Mouse (Mus musculus) CH12.LX (cell line): ENCODE measurements around the gene Nudt19. TPM values are rescaled to one million over a fixed set of nuclear protein-coding genes. Genes with fewer than 3 reads are reported as not detected.

Experiments
- DNase-seq: peaks from one replicate; pipeline ENCODE4 v3.0.0-alpha.2; 2013; ENCODE audit errors: extremely low read depth
- H3K27ac ChIP-seq: 2 replicates; pipeline ENCODE4 v1.5.1; 2012; ENCODE audit warnings: low read depth, mild to moderate bottlenecking, control low read depth, moderate library complexity; ENCODE audit not compliant: insufficient read depth
- H3K27me3 ChIP-seq: replicated peaks from 2 replicates; pipeline ENCODE3; 2012; ENCODE audit warnings: inconsistent platforms
- H3K36me3 ChIP-seq, 2 experiments: replicated peaks in 1 of 2; 2 replicates each; pipeline versions ENCODE3 to v1.6.1; 2012; ENCODE audit warnings: inconsistent platforms in 1 of 2, low read length in 1 of 2, mild to moderate bottlenecking in 1 of 2, mixed read lengths in 1 of 2, moderate library complexity in 1 of 2; ENCODE audit not compliant: control insufficient read depth in 1 of 2, insufficient read depth in 1 of 2
- H3K4me1 ChIP-seq, 2 experiments: 2 replicates each; pipeline ENCODE4 v1.6.1; 2012; ENCODE audit warnings: inconsistent platforms in 1 of 2, moderate library complexity in 1 of 2; ENCODE audit not compliant: insufficient read depth in 2 of 2, control insufficient read depth in 1 of 2
- H3K4me2 ChIP-seq: 2 replicates; pipeline ENCODE4 v1.6.1; 2012; ENCODE audit warnings: low read depth, mild to moderate bottlenecking, control low read depth; ENCODE audit not compliant: poor library complexity, insufficient read depth, severe bottlenecking
- H3K4me3 ChIP-seq, 3 experiments: fragments of 150-350 bp in 1 of 3; sonication (generic) in 1 of 3; replicated peaks in 1 of 3; 2 replicates each; pipeline versions ENCODE3 to v1.5.1; 2011 to 2012; ENCODE audit warnings: low read depth in 2 of 3, low read length in 2 of 3, mild to moderate bottlenecking in 2 of 3, moderate library complexity in 2 of 3, control low read depth in 1 of 3, improper control_type of control experiment in 1 of 3, inconsistent platforms in 1 of 3, mixed read lengths in 1 of 3; ENCODE audit not compliant: poor library complexity in 1 of 3
- H3K79me2 ChIP-seq: replicated peaks from 2 replicates; pipeline ENCODE4 v1.6.1; 2012; ENCODE audit warnings: mild to moderate bottlenecking, moderate library complexity; ENCODE audit not compliant: control insufficient read depth, poor library complexity, insufficient read depth, severe bottlenecking; ENCODE audit errors: extremely low read depth
- H3K9ac ChIP-seq: 2 replicates; pipeline ENCODE4 v1.6.1; 2012; ENCODE audit warnings: low read depth, mild to moderate bottlenecking, control low read depth, moderate library complexity; ENCODE audit not compliant: insufficient read depth
- H3K9me3 ChIP-seq: replicated peaks from 2 replicates; pipeline ENCODE3; 2012; ENCODE audit warnings: low read length, inconsistent platforms, mixed read lengths
- CHD1 ChIP-seq: IDR thresholded peaks from 2 replicates; pipeline ENCODE4 v1.6.1; 2012; ENCODE audit warnings: low read depth, low read length, improper control_type of control experiment, inconsistent platforms
- CTCF ChIP-seq, 2 experiments: IDR thresholded peaks in 1 of 2; conservative IDR thresholded peaks in 1 of 2; 2 replicates each; pipeline ENCODE4 v1.5.1; 2011 to 2012; ENCODE audit warnings: low read depth in 2 of 2, low read length in 2 of 2, improper control_type of control experiment in 1 of 2, inconsistent platforms in 1 of 2, mild to moderate bottlenecking in 1 of 2, moderate library complexity in 1 of 2
- E2F4 ChIP-seq: IDR thresholded peaks from 2 replicates; pipeline ENCODE4 v1.6.1; 2011; ENCODE audit warnings: low read depth, low read length, improper control_type of control experiment; ENCODE audit not compliant: insufficient replicate concordance
- GABPA ChIP-seq: IDR thresholded peaks from 2 replicates; pipeline ENCODE4 v1.6.1; 2012; ENCODE audit warnings: low read depth, low read length, improper control_type of control experiment, inconsistent platforms; ENCODE audit not compliant: insufficient replicate concordance
- HCFC1 ChIP-seq: IDR thresholded peaks from 2 replicates; pipeline ENCODE4 v1.6.1; 2012; ENCODE audit warnings: low read depth, mild to moderate bottlenecking, inconsistent platforms, low read length, improper control_type of control experiment
- IRF4 ChIP-seq: IDR thresholded peaks from 2 replicates; pipeline ENCODE4 v1.6.1; 2014; ENCODE audit warnings: low read depth, mild to moderate bottlenecking, inconsistent platforms, low read length, improper control_type of control experiment
- JUN ChIP-seq: IDR thresholded peaks from 2 replicates; pipeline ENCODE4 v1.6.1; 2011; ENCODE audit warnings: low read depth, mild to moderate bottlenecking, low read length, improper control_type of control experiment, moderate library complexity; ENCODE audit not compliant: insufficient read depth
- JUND ChIP-seq: conservative IDR thresholded peaks from 2 replicates; pipeline ENCODE4 v1.6.1; 2011; ENCODE audit warnings: low read depth, low read length, improper control_type of control experiment
- KAT2A ChIP-seq: IDR thresholded peaks from 2 replicates; pipeline ENCODE4 v1.6.1; 2012; ENCODE audit warnings: low read length, improper control_type of control experiment, inconsistent platforms; ENCODE audit not compliant: insufficient replicate concordance
- MAX ChIP-seq: IDR thresholded peaks from 2 replicates; pipeline ENCODE4 v1.6.1; 2011; ENCODE audit warnings: low read length, improper control_type of control experiment
- MAZ ChIP-seq: IDR thresholded peaks from 2 replicates; pipeline ENCODE4 v1.6.1; 2012; ENCODE audit warnings: low read depth, mild to moderate bottlenecking, inconsistent platforms, low read length, improper control_type of control experiment, moderate library complexity
- MEF2A ChIP-seq: IDR thresholded peaks from 2 replicates; pipeline ENCODE4 v1.6.1; 2014; ENCODE audit warnings: low read depth, mild to moderate bottlenecking, inconsistent platforms, low read length, improper control_type of control experiment, borderline replicate concordance
- PAX5 ChIP-seq: IDR thresholded peaks from 2 replicates; pipeline ENCODE4 v1.6.1; 2012; ENCODE audit warnings: low read length, inconsistent platforms, mixed read lengths
- RAD21 ChIP-seq: IDR thresholded peaks from 2 replicates; pipeline ENCODE4 v1.6.1; 2011; ENCODE audit warnings: low read depth, mild to moderate bottlenecking, low read length, improper control_type of control experiment, moderate library complexity
- SMC3 ChIP-seq: IDR thresholded peaks from 2 replicates; pipeline ENCODE4 v1.6.1; 2011; ENCODE audit warnings: low read depth, low read length, improper control_type of control experiment
- TBP ChIP-seq: conservative IDR thresholded peaks from 2 replicates; pipeline ENCODE4 v1.6.1; 2011; ENCODE audit warnings: low read depth, low read length, improper control_type of control experiment
- TCF12 ChIP-seq: IDR thresholded peaks from 2 replicates; pipeline ENCODE4 v1.6.1; 2014; ENCODE audit warnings: low read depth, mild to moderate bottlenecking, inconsistent platforms, low read length, improper control_type of control experiment
- UBTF ChIP-seq: IDR thresholded peaks from 2 replicates; pipeline ENCODE4 v1.6.1; 2012; ENCODE audit warnings: low read depth, mild to moderate bottlenecking, inconsistent platforms, low read length, improper control_type of control experiment, moderate library complexity
- ZKSCAN1 ChIP-seq: IDR thresholded peaks from 2 replicates; pipeline ENCODE4 v1.6.1; 2012; ENCODE audit warnings: low read depth, inconsistent platforms, low read length, improper control_type of control experiment, borderline replicate concordance
- dilution Hi-C: fragments of 300-500 bp; cut with MboI; formaldehyde crosslinking; loops from 2 replicates; pipeline ENCODE4 v1.14.3; 2020; ENCODE audit warnings: low sequenced_read_pairs; ENCODE audit not compliant: extremely low pct_unique_long_range_greater_than_20kb, extremely low pct_ligation_motif_present
- in situ Hi-C: fragments of 300-500 bp; cut with MboI; formaldehyde crosslinking; loops from 3 replicates; pipeline ENCODE4 v1.14.3; 2019; ENCODE audit warnings: low sequenced_read_pairs, low pct_ligation_motif_present, low pct_unique_long_range_greater_than_20kb, mixed read lengths
- polyA plus RNA-seq: library from polyadenylated mRNA; unstranded; fragments of >175 nt; gene quantifications from 2 replicates; pipeline ENCODE4 v1.2.1, GENCODE M21; 2012; ENCODE audit warnings: low read depth; ENCODE audit not compliant: insufficient read length
- total RNA-seq, 2 experiments: library from RNA; depleted of rRNA; stranded (reverse); fragments of 300-350 nt in 1 of 2; fragments of >200 nt in 1 of 2; gene quantifications; 2 replicates each; pipeline ENCODE4 v1.2.3; 2012 to 2014

Nudt19 gene
- total and polyA plus RNA-seq, 3 experiments, result 29.8 to 130 (median 58.0) TPM

- dilution Hi-C loops, result no loop called here
- in situ Hi-C loops, result no loop called here
- Histone ChIP-seq H3K79me2 (no peaks in the 10 kb centered on the region), H3K4me2 (no peak overlapping the region), H3K27ac (no peak overlapping the region), H3K9me3 (no peaks in the 10 kb centered on the region), H3K4me1 (no peaks in the 10 kb centered on the region), H3K27me3 (peaks cover 4% of the 10 kb centered on the region), H3K9ac (no peak overlapping the region), H3K36me3 (no peaks in the 10 kb centered on the region), H3K4me3 (no peak overlapping the region)
- no peak for DNase-seq
- TF ChIP-seq TBP (no peak), CTCF (conservative IDR thresholded peaks at IDR 0.05 in 1 of 2, IDR thresholded peaks at IDR 0.05 in 1 of 2; ENCODE audit: low read depth in 2 of 2, low read length in 2 of 2) (peak in 1 of 2 experiments; percentile 49; a peak in 2 of 4 replicates), RAD21 (peak; percentile 34), JUN (no peak), SMC3 (peak; percentile 33), E2F4 (no peak), UBTF (no peak)
These were observed 54.1 kb downstream of the Nudt19 start for GRCm38 (mm10) chr7:35501995-35502394.

DNA sequence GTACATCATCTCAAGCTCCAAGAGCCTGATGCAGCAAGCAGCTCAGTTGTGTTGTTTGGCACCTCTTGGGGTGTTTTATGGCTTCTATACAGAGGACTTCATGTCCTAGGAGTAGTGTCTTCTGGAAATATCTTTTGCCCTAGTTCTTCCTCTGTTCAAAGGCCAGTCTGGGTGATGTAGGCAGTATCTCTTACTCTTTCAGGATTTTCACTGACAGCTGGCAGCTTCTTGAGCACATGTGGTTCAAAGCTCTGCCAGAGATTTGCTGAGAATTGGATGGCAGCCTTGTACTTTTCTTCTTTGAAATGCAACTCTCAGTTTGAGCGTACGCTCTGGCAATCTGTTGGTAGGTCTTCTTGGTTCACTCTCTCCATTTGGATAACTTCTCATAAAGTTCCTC, 58.6 kb downstream of the Nudt19 start:
- dilution Hi-C loops, result no loop called here
- H3K9ac ChIP-seq, result no peak overlapping the region
- no peaks in the 10 kb centered on the region for H3K79me2 ChIP-seq
- H3K36me3 ChIP-seq, result no peaks in the 10 kb centered on the region
- no peak overlapping the region for H3K27ac ChIP-seq
- peaks cover 5% of the 10 kb centered on the region for H3K27me3 ChIP-seq
- in situ Hi-C loops, result loop anchor here (10.0 kb wide), 1 partner anchor 53 kb away; the partner anchor contains the start of gene Slc7a9
- H3K4me3 ChIP-seq, result no peak overlapping the region
- H3K4me1 ChIP-seq, result no peaks in the 10 kb centered on the region
- no peak for TF ChIP-seq MAZ
- no peak for TF ChIP-seq TBP
- TF ChIP-seq CHD1, result no peak
- TF ChIP-seq IRF4, result no peak
- no peak for TF ChIP-seq GABPA
- TF ChIP-seq HCFC1, result no peak
- no peak for TF ChIP-seq TCF12
- TF ChIP-seq PAX5, result no peak
- no peak for TF ChIP-seq ZKSCAN1
- TF ChIP-seq JUN, result no peak
- no peak for TF ChIP-seq MEF2A
- TF ChIP-seq KAT2A, result no peak
- TF ChIP-seq JUND, result no peak
- no peak for TF ChIP-seq RAD21
- no peak for TF ChIP-seq CTCF (conservative IDR thresholded peaks at IDR 0.05 in 1 of 2, IDR thresholded peaks at IDR 0.05 in 1 of 2; ENCODE audit: low read depth in 2 of 2, low read length in 2 of 2)
- no peak for TF ChIP-seq MAX
- TF ChIP-seq, all 38 proteins: peak for 0
- DNase-seq, result no peak
- H3K4me2 ChIP-seq, result no peak overlapping the region
- no peaks in the 10 kb centered on the region for H3K9me3 ChIP-seq

Other genes starting within 250 kb of the Nudt19 start
- gene Gpatch1, start 237.9 kb downstream of the Nudt19 start, total RNA-seq (2012; rRNA removed), result 6.9 and 7.9 TPM in 2 replicates
- gene Gpatch1, start 237.9 kb downstream of the Nudt19 start, total RNA-seq (2014; rRNA removed), result 4.2 and 4.3 TPM in 2 replicates
- 13.8 and 14.2 TPM in 2 replicates for gene Gpatch1, start 237.9 kb downstream of the Nudt19 start, polyA plus RNA-seq
- 0.13 and 0.25 TPM in 2 replicates for gene Rhpn2, start 222.1 kb downstream of the Nudt19 start, total RNA-seq (2012; rRNA removed)
- gene Rhpn2, start 222.1 kb downstream of the Nudt19 start, total RNA-seq (2014; rRNA removed), result 0.14 and 0.17 TPM in 2 replicates
- gene Rhpn2, start 222.1 kb downstream of the Nudt19 start, polyA plus RNA-seq, result 0.34 and 0.63 TPM in 2 replicates
- 17.6 and 24.1 TPM in 2 replicates for gene Faap24, start 159.5 kb downstream of the Nudt19 start, total RNA-seq (2012; rRNA removed)
- gene Faap24, start 159.5 kb downstream of the Nudt19 start, total RNA-seq (2014; rRNA removed), result 20.2 and 23.1 TPM in 2 replicates
- 50.7 and 55.1 TPM in 2 replicates for gene Faap24, start 159.5 kb downstream of the Nudt19 start, polyA plus RNA-seq
- 11.8 and 12.6 TPM in 2 replicates for gene Cep89, start 159.3 kb downstream of the Nudt19 start, total RNA-seq (2012; rRNA removed)
- gene Cep89, start 159.3 kb downstream of the Nudt19 start, total RNA-seq (2014; rRNA removed), result 5.2 and 6.7 TPM in 2 replicates
- 25.4 and 28.7 TPM in 2 replicates for gene Cep89, start 159.3 kb downstream of the Nudt19 start, polyA plus RNA-seq
- not detected in 2 replicates for gene Slc7a9, start 107.5 kb downstream of the Nudt19 start, total RNA-seq (2012; rRNA removed)
- not detected in 2 replicates for gene Slc7a9, start 107.5 kb downstream of the Nudt19 start, total RNA-seq (2014; rRNA removed)
- not detected in 2 replicates for gene Slc7a9, start 107.5 kb downstream of the Nudt19 start, polyA plus RNA-seq
- 0.08 TPM in 1 of 2 replicates, not detected in the other for gene Tdrd12, start 18.6 kb downstream of the Nudt19 start, total RNA-seq (2012; rRNA removed)
- 0.21 TPM in 1 of 2 replicates, not detected in the other for gene Tdrd12, start 18.6 kb downstream of the Nudt19 start, total RNA-seq (2014; rRNA removed)
- gene Tdrd12, start 18.6 kb downstream of the Nudt19 start, polyA plus RNA-seq, result 0.19 and 0.42 TPM in 2 replicates
- 0.17 and 0.21 TPM in 2 replicates for gene Rgs9bp, start 29.3 kb upstream of the Nudt19 start, total RNA-seq (2012; rRNA removed)
- gene Rgs9bp, start 29.3 kb upstream of the Nudt19 start, total RNA-seq (2014; rRNA removed), result 0.05 and 0.11 TPM in 2 replicates
- 0.04 and 0.06 TPM in 2 replicates for gene Rgs9bp, start 29.3 kb upstream of the Nudt19 start, polyA plus RNA-seq
- gene Ankrd27, start 29.9 kb upstream of the Nudt19 start, total RNA-seq (2012; rRNA removed), result 44.4 and 49.1 TPM in 2 replicates
- 33.4 and 39.0 TPM in 2 replicates for gene Ankrd27, start 29.9 kb upstream of the Nudt19 start, total RNA-seq (2014; rRNA removed)
- gene Ankrd27, start 29.9 kb upstream of the Nudt19 start, polyA plus RNA-seq, result 38.6 and 39.7 TPM in 2 replicates
- 174 and 227 TPM in 2 replicates for gene Pdcd5, start 91.2 kb upstream of the Nudt19 start, total RNA-seq (2012; rRNA removed)
- 241 and 294 TPM in 2 replicates for gene Pdcd5, start 91.2 kb upstream of the Nudt19 start, total RNA-seq (2014; rRNA removed)
- 242 and 272 TPM in 2 replicates for gene Pdcd5, start 91.2 kb upstream of the Nudt19 start, polyA plus RNA-seq
- 3.7 and 5.5 TPM in 2 replicates for gene Dpy19l3, start 198.2 kb upstream of the Nudt19 start, total RNA-seq (2012; rRNA removed)
- gene Dpy19l3, start 198.2 kb upstream of the Nudt19 start, total RNA-seq (2014; rRNA removed), result 5.0 and 6.2 TPM in 2 replicates
- 15.4 and 18.3 TPM in 2 replicates for gene Dpy19l3, start 198.2 kb upstream of the Nudt19 start, polyA plus RNA-seq
- gene Zfp507, start 246.7 kb upstream of the Nudt19 start, total RNA-seq (2012; rRNA removed), result 19.5 and 20.1 TPM in 2 replicates
- gene Zfp507, start 246.7 kb upstream of the Nudt19 start, total RNA-seq (2014; rRNA removed), result 9.2 and 10.4 TPM in 2 replicates
- gene Zfp507, start 246.7 kb upstream of the Nudt19 start, polyA plus RNA-seq, result 17.9 and 19.8 TPM in 2 replicates